Mouse (Mus musculus) myocyte (in vitro differentiated cells): ENCODE data around the gene Cby1.

Experiments used
- CEBPB ChIP-seq: IDR thresholded peaks from 2 replicates; pipeline ENCODE4 v1.6.1; 2011; ENCODE audit warnings: mild to moderate bottlenecking, moderate library complexity; ENCODE audit not compliant: poor library complexity, insufficient read depth, severe bottlenecking
- E2F4 ChIP-seq: IDR thresholded peaks from one replicate; pipeline ENCODE4 v1.6.1; 2011; ENCODE audit warnings: mild to moderate bottlenecking, control low read depth, moderate library complexity; ENCODE audit not compliant: insufficient read depth
- MAX ChIP-seq: IDR thresholded peaks from one replicate; pipeline ENCODE4 v1.6.1; 2011; ENCODE audit warnings: low read depth, mild to moderate bottlenecking, control low read depth
- MYOD1 ChIP-seq, 3 experiments: IDR thresholded peaks; one replicate each; pipeline ENCODE4 v1.6.1; 2011; ENCODE audit warnings: control low read depth in 2 of 3, low read depth in 2 of 3, mild to moderate bottlenecking in 2 of 3, moderate library complexity in 1 of 3; ENCODE audit not compliant: insufficient read length in 2 of 3, control insufficient read depth in 1 of 3
- MYOG ChIP-seq, 3 experiments: IDR thresholded peaks; one replicate each; pipeline ENCODE4 v1.6.1; 2011; ENCODE audit warnings: control low read depth in 2 of 3, low read depth in 2 of 3, mild to moderate bottlenecking in 2 of 3; ENCODE audit not compliant: insufficient read length in 2 of 3, control insufficient read depth in 1 of 3, insufficient read depth in 1 of 3
- POLR2A ChIP-seq: IDR thresholded peaks from one replicate; pipeline ENCODE4 v1.6.1; 2011; ENCODE audit warnings: low read depth, mild to moderate bottlenecking, control low read depth, moderate library complexity; ENCODE audit not compliant: insufficient read length
- POLR2AphosphoS2 ChIP-seq: IDR thresholded peaks from one replicate; pipeline ENCODE4 v1.6.1; 2011; ENCODE audit warnings: low read depth, control low read depth; ENCODE audit not compliant: insufficient read length
- REST ChIP-seq: IDR thresholded peaks from one replicate; pipeline ENCODE4 v1.6.1; 2011; ENCODE audit warnings: mild to moderate bottlenecking, control low read depth, moderate library complexity; ENCODE audit not compliant: insufficient read depth, insufficient read length
- SRF ChIP-seq: IDR thresholded peaks from one replicate; pipeline ENCODE4 v1.6.1; 2011; ENCODE audit warnings: low read depth; ENCODE audit not compliant: control insufficient read depth, insufficient read length
- TCF12 ChIP-seq: IDR thresholded peaks from one replicate; pipeline ENCODE4 v1.6.1; 2011; ENCODE audit warnings: mild to moderate bottlenecking, control low read depth; ENCODE audit not compliant: poor library complexity, insufficient read depth, severe bottlenecking
- TCF3 ChIP-seq: IDR thresholded peaks from one replicate; pipeline ENCODE4 v1.6.1; 2011; ENCODE audit warnings: low read depth, control low read depth; ENCODE audit not compliant: insufficient read length
- USF1 ChIP-seq: IDR thresholded peaks from one replicate; pipeline ENCODE4 v1.6.1; 2011; ENCODE audit warnings: low read depth, mild to moderate bottlenecking, control low read depth, moderate library complexity

GRCm38 (mm10) chr15:79650569-79650968 lies 8.4 kb upstream of the Cby1 start:
- TF ChIP-seq POLR2A (no peak), REST (no peak), MYOG (IDR thresholded peaks at IDR 0.05; ENCODE audit: control insufficient read depth in 1 of 3, insufficient read depth in 1 of 3, insufficient read length in 2 of 3, low read depth in 2 of 3) (no peak), USF1 (no peak), MAX (no peak), CEBPB (no peak), E2F4 (no peak), MYOD1 (IDR thresholded peaks at IDR 0.05; ENCODE audit: control insufficient read depth in 1 of 3, insufficient read length in 2 of 3, low read depth in 2 of 3) (no peak), TCF3 (no peak), TCF12 (no peak), POLR2AphosphoS2 (no peak), SRF (no peak)
